Mouse (Mus musculus) bone marrow macrophage, adult 2 months (primary cell): ENCODE measurements around the gene Olfr970.

Experiments
- CTCF ChIP-seq: IDR thresholded peaks from 2 replicates; pipeline ENCODE4 v1.5.1; 2012; ENCODE audit warnings: low read depth, mild to moderate bottlenecking, low read length, moderate library complexity
- POLR2A ChIP-seq: IDR thresholded peaks from 2 replicates; pipeline ENCODE4 v1.6.1; 2012; ENCODE audit warnings: mild to moderate bottlenecking, low read depth, low read length, borderline replicate concordance

DNA sequence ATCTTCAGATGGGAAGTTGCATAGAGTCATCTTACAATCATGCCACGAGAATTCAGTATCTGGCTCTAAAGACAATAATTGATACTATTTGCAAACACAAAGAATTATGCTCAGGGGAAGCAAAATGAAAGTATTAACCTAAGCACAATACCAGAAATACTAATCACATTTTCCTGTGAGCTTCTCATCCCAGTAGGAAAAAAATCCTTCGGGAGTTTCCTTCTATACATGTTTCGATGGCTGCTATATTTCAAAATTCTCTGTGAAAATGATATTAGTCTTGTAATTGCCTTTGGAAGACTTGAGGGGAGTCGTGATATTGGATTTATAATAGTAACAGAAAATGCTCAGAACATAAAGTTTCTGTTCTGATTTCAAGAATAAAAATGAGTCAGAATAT is at the start of gene Olfr970:
- TF ChIP-seq CTCF (no peak), POLR2A (no peak)
